Mouse (Mus musculus): ENCODE results near the gene Ppp1r3e.

Ppp1r3e gene

DNA sequence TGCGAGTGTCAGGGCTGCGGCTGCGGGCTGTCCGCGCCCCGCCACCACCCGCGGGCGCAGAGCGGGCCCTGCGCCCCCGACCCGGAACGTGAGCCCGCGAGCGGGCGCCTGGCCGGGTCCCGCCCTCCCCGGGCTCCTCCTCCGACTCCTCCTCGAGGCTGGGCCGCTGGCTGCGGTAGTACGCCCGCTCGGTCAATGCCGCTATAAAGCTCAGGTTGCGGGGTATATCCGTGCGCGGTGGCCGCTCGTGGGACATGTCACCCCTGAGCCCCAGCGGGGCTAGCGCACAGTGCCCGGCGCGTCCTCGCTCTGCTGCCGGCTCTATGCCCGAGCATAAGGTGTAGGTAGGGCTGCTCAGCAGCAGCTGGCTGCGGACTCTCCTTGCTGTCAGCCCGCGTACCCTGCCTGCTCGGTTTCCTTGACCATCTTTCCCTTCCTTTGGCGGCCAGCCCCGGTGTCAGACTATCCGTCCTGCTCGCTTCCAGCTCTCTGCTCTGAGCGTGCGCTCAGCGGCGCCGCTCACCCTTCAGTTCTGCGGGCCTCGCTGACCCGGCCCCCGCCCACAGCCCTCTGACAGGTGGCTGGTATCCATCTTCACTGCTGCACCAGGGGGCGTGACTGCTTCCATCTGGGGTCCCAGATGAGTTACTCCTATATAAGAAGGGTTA lies at the start of gene Ppp1r3e:
Gene Ppp1r3e, minus strand, starts transcription at position 503 of the 668 bp plus-strand sequence.
- ChIA-PET POLR2A (interaction anchor here (0.7 to 3.0 kb wide), 17 partner anchors 9 to 200 kb away, joined by 3 to 12 read pairs (median 4); partner anchors contain the start of genes Efs (in 2 of the 4), Acin1 (in 1 of the 4), Cebpe (in 1 of the 4) and Ngdn (in 1 of the 4)), CTCF (interaction anchor here in 3 of 4 experiments (0.5 to 1.2 kb wide), 7 partner anchors 10 to 150 kb away, joined by 3 to 8 read pairs (median 4); partner anchors contain the start of gene Ngdn (in 1 of the 3))

GRCm38 (mm10) chr14:54926401-54927158 lies 49.2 kb upstream of the Ppp1r3e start:
- CTCF ChIA-PET = interaction anchor here (0.6 to 3.8 kb wide), 22 partner anchors 9 to 596 kb away, joined by 3 to 19 read pairs (median 4); partner anchors contain the start of genes Cmtm5 (in 3 of the 4), Ngdn (in 1 of the 4), Slc22a17 (in 1 of the 4) and Thtpa (in 1 of the 4)
- POLR2A ChIA-PET = interaction anchor here (0.6 to 3.7 kb wide), 71 partner anchors 8 to 634 kb away, joined by 3 to 30 read pairs (median 4); partner anchors contain the start of genes Ngdn (in 4 of the 4), Slc22a17 (in 4 of the 4), 1700123O20Rik (in 3 of the 4) and Bcl2l2 (in 3 of the 4)

- ChIA-PET CTCF (interaction anchor here (0.6 to 3.8 kb wide), 19 partner anchors 10 to 554 kb away, joined by 3 to 19 read pairs (median 4); partner anchors contain the start of genes Cmtm5 (in 3 of the 4), Ngdn (in 1 of the 4), Slc22a17 (in 1 of the 4) and Thtpa (in 1 of the 4)), POLR2A (interaction anchor here (0.5 to 3.7 kb wide), 60 partner anchors 9 to 635 kb away, joined by 3 to 30 read pairs (median 5); partner anchors contain the start of genes Ngdn (in 4 of the 4), 1700123O20Rik (in 3 of the 4), Bcl2l2 (in 3 of the 4) and Gm20521 (in 3 of the 4))
Observed at GRCm38 (mm10) chr14:54925349-54926342, 48.3 kb upstream of the Ppp1r3e start, which contains the start of gene Efs. Gene Efs (minus strand): TSS chr14:54926126.

- CTCF ChIA-PET = interaction anchor here in 3 of 4 experiments (1.2 to 3.8 kb wide), 3 partner anchors 13 to 31 kb away, joined by 3 to 19 read pairs (median 3); no protein-coding TSS in a partner anchor
Observed at GRCm38 (mm10) chr14:54924641-54925348, 47.4 kb upstream of the Ppp1r3e start.

GRCm38 (mm10) chr14:54920076-54920685 lies 42.8 kb upstream of the Ppp1r3e start:
- POLR2A ChIA-PET = interaction anchor here (0.8 to 2.5 kb wide), 15 partner anchors 8 to 84 kb away, joined by 3 to 7 read pairs (median 4); partner anchors contain the start of gene Il25 (in 1 of the 4)
- CTCF ChIA-PET = interaction anchor here in 2 of 4 experiments (0.6 to 1.3 kb wide), 2 partner anchors 19 to 134 kb away, joined by 6 to 12 read pairs; no protein-coding TSS in a partner anchor

More at GRCm38 (mm10) chr14:54924641-54925348, 47.4 kb upstream of the Ppp1r3e start:
- POLR2A ChIA-PET = interaction anchor here (0.6 to 3.7 kb wide), 20 partner anchors 12 to 562 kb away, joined by 3 to 30 read pairs (median 6); partner anchors contain the start of genes Slc22a17 (in 3 of the 4), Bcl2l2 (in 1 of the 4), Cmtm5 (in 1 of the 4) and Gm20521 (in 1 of the 4)

DNA sequence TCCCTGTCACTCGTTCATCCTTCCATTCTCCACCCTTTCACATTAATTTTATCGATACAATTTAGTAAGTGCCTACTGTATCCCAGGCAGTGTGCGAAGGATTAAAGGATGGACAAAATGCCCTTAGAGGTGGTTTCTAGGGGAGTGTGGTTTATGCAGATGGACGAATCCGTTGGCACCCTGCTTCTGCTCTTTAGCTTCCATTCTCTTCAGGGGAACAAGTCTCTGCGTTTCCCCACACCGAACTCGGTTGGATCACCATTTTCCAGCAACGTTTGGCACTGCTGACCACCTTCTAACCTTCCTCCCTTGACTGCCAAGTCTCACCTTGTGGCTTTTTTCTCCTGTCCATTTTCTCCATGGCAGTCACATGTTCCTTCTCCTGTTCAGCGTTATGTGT lies 36.0 kb upstream of the Ppp1r3e start:
- POLR2A ChIA-PET = interaction anchor here (0.7 to 2.9 kb wide), 18 partner anchors 9 to 808 kb away, joined by 3 to 29 read pairs (median 4); partner anchors contain the start of genes Efs (in 3 of the 4) and Ngdn (in 1 of the 4)
- CTCF ChIA-PET = interaction anchor here in 2 of 4 experiments (1.1 to 1.5 kb wide), 2 partner anchors 13 to 26 kb away, joined by 3 to 4 read pairs; partner anchors contain the start of gene Efs (in 1 of the 2)

GRCm38 (mm10) chr14:54912886-54913285 lies 35.5 kb upstream of the Ppp1r3e start, which contains the start of gene Slc22a17:
Gene Slc22a17 (minus strand): TSS chr14:54913132.
- ChIA-PET CTCF (interaction anchor here in 2 of 4 experiments (1.1 to 1.5 kb wide), 2 partner anchors 13 to 27 kb away, joined by 3 to 4 read pairs; partner anchors contain the start of gene Efs (in 1 of the 2)), POLR2A (interaction anchor here (0.6 to 2.9 kb wide), 25 partner anchors 8 to 808 kb away, joined by 3 to 29 read pairs (median 4); partner anchors contain the start of genes Efs (in 3 of the 4), Bcl2l2 (in 1 of the 4), Gm20521 (in 1 of the 4) and Ngdn (in 1 of the 4))

- POLR2A ChIA-PET = interaction anchor here (0.5 to 5.8 kb wide), 31 partner anchors 8 to 667 kb away, joined by 3 to 52 read pairs (median 4); partner anchors contain the start of genes Efs (in 3 of the 4), Bcl2l2 (in 1 of the 4), Gm20521 (in 1 of the 4) and Ngdn (in 1 of the 4)
- CTCF ChIA-PET = interaction anchor here (0.6 to 1.5 kb wide), 4 partner anchors 14 to 327 kb away, joined by 3 to 6 read pairs (median 4); partner anchors contain the start of gene Efs (in 1 of the 4)
Observed at GRCm38 (mm10) chr14:54912109-54912850, 34.9 kb upstream of the Ppp1r3e start.

GRCm38 (mm10) chr14:54908682-54909081 lies 31.3 kb upstream of the Ppp1r3e start:
- POLR2A ChIA-PET = interaction anchor here in 3 of 4 experiments (0.7 to 5.8 kb wide), 13 partner anchors 11 to 107 kb away, joined by 3 to 52 read pairs (median 4); partner anchors contain the start of genes Efs (in 3 of the 3), Ngdn (in 1 of the 3) and Pabpn1 (in 1 of the 3)
- CTCF ChIA-PET = interaction anchor here in 2 of 4 experiments (1.2 to 1.8 kb wide), 3 partner anchors 17 to 31 kb away, joined by 4 to 5 read pairs (median 5); partner anchors contain the start of gene Efs (in 1 of the 2)

- POLR2A ChIA-PET = interaction anchor here in 3 of 4 experiments (0.9 to 3.6 kb wide), 6 partner anchors 9 to 163 kb away, joined by 3 to 18 read pairs (median 4); partner anchors contain the start of genes Efs (in 1 of the 3) and Slc22a17 (in 1 of the 3)
- CTCF ChIA-PET = no interaction called here
Observed at GRCm38 (mm10) chr14:54903641-54904040, 26.3 kb upstream of the Ppp1r3e start.

GRCm38 (mm10) chr14:54900383-54900782 lies 23.0 kb upstream of the Ppp1r3e start:
- POLR2A ChIA-PET = interaction anchor here in 3 of 4 experiments (0.6 to 7.1 kb wide), 10 partner anchors 10 to 115 kb away, joined by 3 to 47 read pairs (median 4); partner anchors contain the start of genes Bcl2l2 (in 1 of the 3), Gm20521 (in 1 of the 3) and Ngdn (in 1 of the 3)
- CTCF ChIA-PET = interaction anchor here (0.6 to 1.1 kb wide), 9 partner anchors 17 to 261 kb away, joined by 3 to 7 read pairs (median 4); partner anchors contain the start of genes Ngdn (in 2 of the 4), Bcl2l2 (in 1 of the 4) and Gm20521 (in 1 of the 4)

- ChIA-PET POLR2A (interaction anchor here in 2 of 4 experiments (1.0 to 7.4 kb wide), 8 partner anchors 12 to 118 kb away, joined by 3 to 66 read pairs (median 20); partner anchors contain the start of genes Bcl2l2 (in 2 of the 2), Efs (in 2 of the 2), Gm20521 (in 2 of the 2) and Slc22a17 (in 2 of the 2)), CTCF (no interaction called here)
Observed at GRCm38 (mm10) chr14:54897445-54897844, 20.1 kb upstream of the Ppp1r3e start.

Data from embryonic stem cell, embryonic (primary cell).